Mouse (Mus musculus): ENCODE data around the gene Anapc2. TPM values are rescaled to one million over a fixed set of nuclear protein-coding genes. Genes with fewer than 3 reads are reported as not detected.
A peak's percentile ranks its signal among the peaks of the same experiment; 100 is the strongest.

Gene Anapc2
- polyA plus RNA-seq, 1 experiment from 2014 or later, result 71.3 TPM

GRCm38 (mm10) chr2:25241438-25241775 is 30.9 kb upstream of the Anapc2 start:
- H3K36me3 ChIP-seq (ENCODE audit: control insufficient read depth, insufficient read depth, low read length), result no peaks in the 10 kb centered on the region
- peak overlapping the region; percentile 2; the same call in 1 of the 2 replicates for H3K9ac ChIP-seq (ENCODE audit: low read length)
- 20% methylated on average over 6 of the region's 6 CpGs for WGBS
- no peak overlapping the region for H3K27ac ChIP-seq (replicated peaks in 1 of 2; ENCODE audit: control insufficient read depth in 1 of 2, insufficient read depth in 1 of 2, low read depth in 2 of 2, low read length in 2 of 2)
- peak overlapping the region; percentile 98 for H3K4me2 ChIP-seq (ENCODE audit: low read length)
- peak overlapping the region; percentile 47 to 53 for H3K4me3 ChIP-seq (ENCODE audit: control insufficient read depth in 1 of 2, insufficient read depth in 1 of 2, low read depth in 1 of 2, low read length in 2 of 2)
- no peak for ATAC-seq (ENCODE audit: insufficient number of reproducible peaks, insufficient read depth, low FRiP score, low read depth)
- H3K4me1 ChIP-seq (ENCODE audit: control insufficient read depth in 2 of 2, insufficient read depth in 2 of 2, low read length in 2 of 2), result peaks cover 8 to 18% of the 10 kb centered on the region in 2 experiments
- peaks cover 28% of the 10 kb centered on the region for H3K27me3 ChIP-seq (ENCODE audit: control insufficient read depth, insufficient read depth, low read length)
- H3K9me3 ChIP-seq (ENCODE audit: control insufficient read depth, low read length), result no peaks in the 10 kb centered on the region

GRCm38 (mm10) chr2:25242101-25242506 is 30.2 kb upstream of the Anapc2 start, which contains the start of the genes Rnf208 and Cysrt1:
TSS of gene Rnf208 (plus strand) at chr2:25242255.
TSS of gene Cysrt1 (minus strand) at chr2:25242452.
- ATAC-seq (ENCODE audit: insufficient number of reproducible peaks, insufficient read depth, low FRiP score, low read depth), result no peak
- Histone ChIP-seq H3K4me1 (ENCODE audit: control insufficient read depth in 2 of 2, insufficient read depth in 2 of 2, low read length in 2 of 2) (peaks cover 8 to 18% of the 10 kb centered on the region in 2 experiments), H3K27me3 (ENCODE audit: control insufficient read depth, insufficient read depth, low read length) (peaks cover 28% of the 10 kb centered on the region)

GRCm38 (mm10) chr2:25243342-25243741 is 28.9 kb upstream of the Anapc2 start:
- Histone ChIP-seq H3K27ac (replicated peaks in 1 of 2; ENCODE audit: control insufficient read depth in 1 of 2, insufficient read depth in 1 of 2, low read depth in 2 of 2, low read length in 2 of 2) (no peak overlapping the region), H3K36me3 (ENCODE audit: control insufficient read depth, insufficient read depth, low read length) (peaks cover 13% of the 10 kb centered on the region; the same call in 1 of the 2 replicates), H3K4me3 (ENCODE audit: control insufficient read depth in 1 of 2, insufficient read depth in 1 of 2, low read depth in 1 of 2, low read length in 2 of 2) (no peak overlapping the region), H3K9me3 (ENCODE audit: control insufficient read depth, low read length) (no peaks in the 10 kb centered on the region), H3K4me1 (ENCODE audit: control insufficient read depth in 2 of 2, insufficient read depth in 2 of 2, low read length in 2 of 2) (peaks cover 8 to 18% of the 10 kb centered on the region in 2 experiments), H3K4me2 (ENCODE audit: low read length) (no peak overlapping the region), H3K27me3 (ENCODE audit: control insufficient read depth, insufficient read depth, low read length) (peaks cover 28% of the 10 kb centered on the region), H3K9ac (ENCODE audit: low read length) (no peak overlapping the region)
- no peak for ATAC-seq (ENCODE audit: insufficient number of reproducible peaks, insufficient read depth, low FRiP score, low read depth)
- 67% methylated on average over 8 of the region's 8 CpGs for WGBS

More at GRCm38 (mm10) chr2:25242101-25242506, 30.2 kb upstream of the Anapc2 start, which contains the start of the genes Rnf208 and Cysrt1:
- peak within 1 kb of the TSS; percentile 98 for H3K4me2 ChIP-seq (ENCODE audit: low read length)
- WGBS, result under 1% methylated on average over 55 of the region's 59 CpGs
- peak within 1 kb of the TSS; percentile 47 to 53 for H3K4me3 ChIP-seq (ENCODE audit: control insufficient read depth in 1 of 2, insufficient read depth in 1 of 2, low read depth in 1 of 2, low read length in 2 of 2)
- H3K9me3 ChIP-seq (ENCODE audit: control insufficient read depth, low read length), result no peaks in the 10 kb centered on the region
- no peak within 1 kb of the TSS for H3K27ac ChIP-seq (replicated peaks in 1 of 2; ENCODE audit: control insufficient read depth in 1 of 2, insufficient read depth in 1 of 2, low read depth in 2 of 2, low read length in 2 of 2)
- peak within 1 kb of the TSS; percentile 77 for H3K9ac ChIP-seq (ENCODE audit: low read length)
- H3K36me3 ChIP-seq (ENCODE audit: control insufficient read depth, insufficient read depth, low read length), result peaks cover under 1% of the 10 kb centered on the region; the same call in 1 of the 2 replicates

- Histone ChIP-seq H3K27ac (replicated peaks in 1 of 2; ENCODE audit: control insufficient read depth in 1 of 2, insufficient read depth in 1 of 2, low read depth in 2 of 2, low read length in 2 of 2) (no peak overlapping the region), H3K9ac (ENCODE audit: low read length) (no peak overlapping the region), H3K4me2 (ENCODE audit: low read length) (no peak overlapping the region), H3K4me1 (ENCODE audit: control insufficient read depth in 2 of 2, insufficient read depth in 2 of 2, low read length in 2 of 2) (peaks cover 8 to 18% of the 10 kb centered on the region in 2 experiments), H3K9me3 (ENCODE audit: control insufficient read depth, low read length) (no peaks in the 10 kb centered on the region), H3K27me3 (ENCODE audit: control insufficient read depth, insufficient read depth, low read length) (peaks cover 28% of the 10 kb centered on the region), H3K4me3 (ENCODE audit: control insufficient read depth in 1 of 2, insufficient read depth in 1 of 2, low read depth in 1 of 2, low read length in 2 of 2) (no peak overlapping the region), H3K36me3 (ENCODE audit: control insufficient read depth, insufficient read depth, low read length) (peaks cover 21% of the 10 kb centered on the region; the same call in 1 of the 2 replicates)
- ATAC-seq (ENCODE audit: insufficient number of reproducible peaks, insufficient read depth, low FRiP score, low read depth), result no peak
- WGBS, result 78% methylated on average over 4 of the region's 4 CpGs
Measured at GRCm38 (mm10) chr2:25244144-25244543, 28.1 kb upstream of the Anapc2 start.

GRCm38 (mm10) chr2:25246183-25247072 is 25.9 kb upstream of the Anapc2 start, which contains the start of gene AL732309.1:
TSS of gene AL732309.1 (minus strand) at chr2:25246863.
- no peak within 1 kb of the TSS for H3K9ac ChIP-seq (ENCODE audit: low read length)
- WGBS, result 85% methylated on average over 10 of the region's 10 CpGs
- no peak within 1 kb of the TSS for H3K4me3 ChIP-seq (ENCODE audit: control insufficient read depth in 1 of 2, insufficient read depth in 1 of 2, low read depth in 1 of 2, low read length in 2 of 2)
- no peak for ATAC-seq (ENCODE audit: insufficient number of reproducible peaks, insufficient read depth, low FRiP score, low read depth)
- no peak within 1 kb of the TSS for H3K27ac ChIP-seq (replicated peaks in 1 of 2; ENCODE audit: control insufficient read depth in 1 of 2, insufficient read depth in 1 of 2, low read depth in 2 of 2, low read length in 2 of 2)
- peaks cover 4 to 13% of the 10 kb centered on the region in 2 experiments; a peak in 3 of 4 replicates for H3K4me1 ChIP-seq (ENCODE audit: control insufficient read depth in 2 of 2, insufficient read depth in 2 of 2, low read length in 2 of 2)
- H3K9me3 ChIP-seq (ENCODE audit: control insufficient read depth, low read length), result no peaks in the 10 kb centered on the region
- no peak within 1 kb of the TSS for H3K4me2 ChIP-seq (ENCODE audit: low read length)
- H3K27me3 ChIP-seq (ENCODE audit: control insufficient read depth, insufficient read depth, low read length), result peaks cover 22% of the 10 kb centered on the region
- peaks cover 43% of the 10 kb centered on the region for H3K36me3 ChIP-seq (ENCODE audit: control insufficient read depth, insufficient read depth, low read length)

GRCm38 (mm10) chr2:25252331-25252730 is 19.9 kb upstream of the Anapc2 start:
- Histone ChIP-seq H3K36me3 (ENCODE audit: control insufficient read depth, insufficient read depth, low read length) (peaks cover 63% of the 10 kb centered on the region), H3K4me2 (ENCODE audit: low read length) (no peak overlapping the region), H3K9me3 (ENCODE audit: control insufficient read depth, low read length) (no peaks in the 10 kb centered on the region), H3K4me1 (ENCODE audit: control insufficient read depth in 2 of 2, insufficient read depth in 2 of 2, low read length in 2 of 2) (peaks cover 7 to 13% of the 10 kb centered on the region in 2 experiments; a peak in 3 of 4 replicates), H3K27me3 (ENCODE audit: control insufficient read depth, insufficient read depth, low read length) (no peaks in the 10 kb centered on the region), H3K27ac (replicated peaks in 1 of 2; ENCODE audit: control insufficient read depth in 1 of 2, insufficient read depth in 1 of 2, low read depth in 2 of 2, low read length in 2 of 2) (no peak overlapping the region), H3K9ac (ENCODE audit: low read length) (no peak overlapping the region), H3K4me3 (ENCODE audit: control insufficient read depth in 1 of 2, insufficient read depth in 1 of 2, low read depth in 1 of 2, low read length in 2 of 2) (no peak overlapping the region)
- 82% methylated on average over 1 of the region's 1 CpGs for WGBS
- no peak for ATAC-seq (ENCODE audit: insufficient number of reproducible peaks, insufficient read depth, low FRiP score, low read depth)

GRCm38 (mm10) chr2:25255284-25255779 is 16.9 kb upstream of the Anapc2 start, which contains the start of gene Tmem203:
TSS of gene Tmem203 (plus strand) at chr2:25255439.
- peak; percentile 80 for ATAC-seq (ENCODE audit: insufficient number of reproducible peaks, insufficient read depth, low FRiP score, low read depth)
- peak within 1 kb of the TSS; percentile 90 to 93 for H3K4me3 ChIP-seq (ENCODE audit: control insufficient read depth in 1 of 2, insufficient read depth in 1 of 2, low read depth in 1 of 2, low read length in 2 of 2)
- peak within 1 kb of the TSS; percentile 88 for H3K9ac ChIP-seq (ENCODE audit: low read length)
- H3K27ac ChIP-seq (replicated peaks in 1 of 2; ENCODE audit: control insufficient read depth in 1 of 2, insufficient read depth in 1 of 2, low read depth in 2 of 2, low read length in 2 of 2), result peak within 1 kb of the TSS; percentile 31 to 77
- peaks cover 33% of the 10 kb centered on the region for H3K36me3 ChIP-seq (ENCODE audit: control insufficient read depth, insufficient read depth, low read length)
- H3K9me3 ChIP-seq (ENCODE audit: control insufficient read depth, low read length), result no peaks in the 10 kb centered on the region
- peaks cover 7 to 13% of the 10 kb centered on the region in 2 experiments; a peak in 3 of 4 replicates for H3K4me1 ChIP-seq (ENCODE audit: control insufficient read depth in 2 of 2, insufficient read depth in 2 of 2, low read length in 2 of 2)
- under 1% methylated on average over 39 of the region's 39 CpGs for WGBS
- no peaks in the 10 kb centered on the region for H3K27me3 ChIP-seq (ENCODE audit: control insufficient read depth, insufficient read depth, low read length)
- peak within 1 kb of the TSS; percentile 94 for H3K4me2 ChIP-seq (ENCODE audit: low read length)
